Mouse (Mus musculus) liver, adult (tissue): ENCODE data around the gene Tctn3.

Experiments
- GATA4 ChIP-seq: IDR thresholded peaks from 2 replicates; pipeline ENCODE4 v1.6.1; 2014; ENCODE audit warnings: mild to moderate bottlenecking, low read length; ENCODE audit not compliant: insufficient replicate concordance

Gene Tctn3

GRCm38 (mm10) chr19:40637091-40637490 lies 25.1 kb upstream of the Tctn3 start:
- peak; percentile 69; the same call in 1 of the 2 replicates for TF ChIP-seq GATA4

GRCm38 (mm10) chr19:40633144-40633543 lies 21.1 kb upstream of the Tctn3 start:
- no peak for TF ChIP-seq GATA4

GRCm38 (mm10) chr19:40632668-40633067 lies 20.6 kb upstream of the Tctn3 start:
- TF ChIP-seq GATA4 = no peak

DNA sequence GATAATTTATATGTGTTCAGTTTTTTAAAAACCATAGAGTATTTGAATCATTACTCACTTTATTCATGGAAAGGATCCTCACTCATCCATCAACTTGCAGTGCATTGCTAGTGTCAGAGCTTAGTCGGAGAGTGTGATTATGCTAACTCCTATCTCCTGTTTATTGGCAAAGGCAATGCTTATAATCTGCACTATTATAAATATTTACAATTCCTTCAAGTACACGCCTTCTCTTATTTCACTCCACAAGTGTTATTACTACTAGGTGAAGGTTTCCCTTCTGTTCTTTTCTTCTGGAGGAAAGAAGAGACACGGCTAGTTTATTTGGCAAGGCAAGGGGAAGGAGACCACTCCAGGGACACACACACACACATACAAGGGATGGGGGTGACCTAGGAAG lies 20.2 kb upstream of the Tctn3 start:
- no peak for TF ChIP-seq GATA4

DNA sequence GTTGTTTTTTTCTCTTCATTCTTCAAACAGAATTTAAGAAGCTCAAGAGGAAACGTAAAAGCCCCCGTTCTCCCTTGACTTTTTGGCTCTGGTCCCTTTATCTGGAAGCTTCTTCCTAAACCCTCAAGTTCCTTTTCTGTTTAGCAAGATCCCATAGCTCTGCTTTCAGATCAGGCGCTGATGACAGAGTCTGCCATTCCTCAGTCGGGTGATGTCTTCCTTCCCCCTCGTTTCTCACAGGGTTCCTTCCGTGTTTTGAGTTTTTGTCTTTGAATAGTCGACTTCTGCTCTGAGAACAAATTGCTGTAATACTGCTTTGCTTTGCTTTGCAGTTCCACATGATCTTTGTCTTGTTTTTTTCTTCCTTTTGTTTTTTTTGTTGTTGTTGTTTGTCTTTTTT lies 18.6 kb upstream of the Tctn3 start:
- no peak for TF ChIP-seq GATA4

DNA sequence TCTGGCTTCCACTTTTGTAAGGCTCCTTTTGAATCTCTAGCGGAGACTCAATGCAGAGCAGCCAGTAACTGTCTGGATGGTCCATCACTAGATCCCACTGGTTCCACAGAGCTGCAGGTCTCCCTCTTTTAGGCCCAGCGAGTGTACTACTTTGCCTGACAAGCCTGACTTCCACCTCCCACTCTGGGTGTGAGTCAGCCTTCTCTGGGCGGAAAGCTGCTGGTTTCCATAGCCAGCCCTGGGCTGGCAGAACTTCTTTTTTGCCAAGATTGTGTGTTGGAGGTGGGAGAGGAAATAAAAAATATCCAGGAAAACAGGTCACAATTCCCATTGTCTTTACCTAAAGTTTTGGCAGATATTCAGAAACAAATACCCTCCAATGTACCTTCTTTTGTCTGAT lies 18.1 kb upstream of the Tctn3 start:
- no peak for TF ChIP-seq GATA4

GRCm38 (mm10) chr19:40628950-40629349 lies 16.9 kb upstream of the Tctn3 start:
- no peak for TF ChIP-seq GATA4

DNA sequence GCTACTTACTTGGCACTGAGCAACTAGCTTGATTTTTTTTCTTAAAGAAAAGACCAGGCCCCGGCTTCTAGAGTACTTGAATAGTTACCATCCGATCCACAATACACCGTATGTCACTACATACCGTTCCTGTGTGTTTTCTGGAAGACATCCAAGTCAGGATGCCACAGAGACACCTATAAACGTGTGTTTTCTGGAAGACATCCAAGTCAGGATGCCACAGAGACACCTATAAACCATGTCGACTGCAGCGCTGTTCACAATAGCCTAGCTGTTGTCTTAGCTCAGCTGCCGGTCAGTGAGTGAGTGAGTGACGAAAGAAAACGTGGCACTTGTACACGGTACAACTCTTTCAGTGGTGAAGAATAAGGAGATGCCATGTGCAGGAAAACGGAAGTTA lies 13.9 kb upstream of the Tctn3 start:
- TF ChIP-seq GATA4 = no peak

GRCm38 (mm10) chr19:40616021-40616420 lies 4.0 kb upstream of the Tctn3 start:
- TF ChIP-seq GATA4 = no peak

DNA sequence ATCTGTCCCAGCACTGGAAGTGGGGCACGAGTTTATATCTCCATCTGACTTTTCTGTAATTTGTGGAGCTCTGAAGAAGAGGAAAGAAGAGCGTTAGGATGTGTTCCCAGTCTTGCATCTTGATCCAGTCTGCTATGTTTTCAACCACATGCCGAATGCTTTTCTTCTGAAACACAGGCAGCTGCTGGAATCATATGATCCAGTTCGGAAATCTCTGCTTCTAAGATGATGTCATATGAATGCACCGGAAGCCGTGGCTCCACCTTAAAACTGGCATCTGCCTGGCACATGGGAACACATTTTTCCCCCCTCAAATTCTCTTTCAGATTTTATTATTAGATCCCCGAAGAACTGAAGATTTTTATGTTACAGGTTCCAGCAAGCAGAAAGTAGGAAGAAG lies 2.8 kb upstream of the Tctn3 start:
- TF ChIP-seq GATA4 = no peak

- no peak for TF ChIP-seq GATA4
Observed at GRCm38 (mm10) chr19:40607676-40608075, 4.4 kb downstream of the Tctn3 start.

- TF ChIP-seq GATA4 = no peak
Observed at GRCm38 (mm10) chr19:40605189-40605588, 6.8 kb downstream of the Tctn3 start.

DNA sequence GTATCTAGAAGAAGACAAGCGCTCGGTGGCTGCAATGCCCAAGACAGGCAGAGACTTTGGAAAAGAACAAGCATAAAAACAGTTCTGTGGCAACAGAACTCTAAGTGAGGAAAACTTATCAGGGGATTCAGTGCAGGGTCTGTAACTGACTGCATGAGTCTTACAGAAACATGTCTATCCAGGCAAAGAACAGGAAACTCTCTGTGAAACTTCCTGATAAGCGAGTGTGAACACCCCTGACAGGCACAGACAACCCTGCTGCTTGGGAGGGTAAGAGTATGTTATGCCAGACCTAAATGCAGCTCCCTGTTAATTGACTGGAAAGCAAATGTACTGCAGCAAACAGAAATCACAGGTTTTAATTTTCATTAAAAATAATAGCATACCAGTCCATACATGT lies 10.2 kb downstream of the Tctn3 start:
- no peak for TF ChIP-seq GATA4

- no peak for TF ChIP-seq GATA4
Observed at GRCm38 (mm10) chr19:40595831-40596230, 16.2 kb downstream of the Tctn3 start.

GRCm38 (mm10) chr19:40595231-40595630 lies 16.8 kb downstream of the Tctn3 start:
- TF ChIP-seq GATA4 = no peak

DNA sequence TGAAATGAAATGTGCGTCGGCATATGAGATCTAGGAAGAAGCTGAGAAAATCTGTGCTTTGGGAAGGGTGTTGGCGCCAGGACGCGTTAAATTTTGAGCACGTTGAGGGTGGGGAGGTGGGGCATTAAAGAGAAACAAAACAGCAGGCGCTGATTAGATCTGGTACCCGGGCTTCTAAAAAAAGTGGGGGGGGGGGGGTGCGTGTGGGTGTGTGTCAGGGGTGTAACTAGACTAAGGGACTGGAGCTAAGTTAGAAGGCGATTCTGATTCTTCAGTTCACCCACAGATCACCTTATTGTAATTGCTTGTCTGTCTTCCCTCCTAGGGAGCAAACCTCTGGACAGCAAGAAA lies 22.5 kb downstream of the Tctn3 start:
- no peak for TF ChIP-seq GATA4

GRCm38 (mm10) chr19:40588847-40589529 lies 23.0 kb downstream of the Tctn3 start:
- TF ChIP-seq GATA4 = no peak
